Comparison of ENCODE assay signal across 7 mouse cellular contexts in genomic region chr14:53654669-53655068, GRCm38 (mm10).
DNase-seq lines count a peak whose midpoint lies in the region; ATAC-seq and TF ChIP-seq lines count a peak whose summit lies in the region.
"Not testable (repeated sequence)": the region's sequence is repeated elsewhere in the genome, so short reads cannot be mapped to it uniquely, and the experiment has no call there.

No protein-coding gene starts in this region.

- H3K27ac ChIP-seq in MEL (ENCODE audit: control insufficient read depth, low read depth, low read length); kidney, postnatal 0 days: not testable (repeated sequence)

- H3K27me3 ChIP-seq in MEL (ENCODE audit: control insufficient read depth in 1 of 2, insufficient read depth in 2 of 2, low read length in 2 of 2); kidney, postnatal 0 days (ENCODE audit: insufficient read depth, low read length): not testable (repeated sequence)

- peak; percentile 61 for ATAC-seq in CD4-positive, CD25-positive, alpha-beta regulatory T cell, adult 4 months
- ATAC-seq in hematopoietic stem cell, adult 5-6 weeks (replicated peaks in 1 of 2; ENCODE audit: insufficient read depth in 1 of 2, low FRiP score in 2 of 2, low TSS enrichment in 1 of 2, low read depth in 1 of 2, poor library complexity in 2 of 2, severe bottlenecking in 2 of 2): peak; percentile 56; a peak in 2 of 4 replicates
- not testable (repeated sequence) for ATAC-seq in kidney, postnatal 0 days (replicated peaks; ENCODE audit: low FRiP score, low read depth)
- peak; percentile 83 for ATAC-seq in megakaryocyte progenitor cell, adult 5-6 weeks (replicated peaks; ENCODE audit: poor library complexity)

- not testable (repeated sequence) for TF ChIP-seq EP300 in MEL (IDR thresholded peaks at IDR 0.05; ENCODE audit: low read depth in 1 of 2, low read length in 2 of 2)

- not testable (repeated sequence) for H3K4me1 ChIP-seq in MEL (ENCODE audit: control insufficient read depth in 1 of 2, insufficient read depth in 2 of 2, low read length in 2 of 2); kidney, postnatal 0 days (replicated peaks; ENCODE audit: insufficient read depth, low read length)

- H3K36me3 ChIP-seq in MEL (ENCODE audit: control insufficient read depth in 1 of 2, insufficient read depth in 2 of 2, low read length in 2 of 2); kidney, postnatal 0 days (ENCODE audit: insufficient read depth, low read length): not testable (repeated sequence)

- peak in 2 of 3 experiments; percentile 30 to 66; a peak in 3 of 6 replicates for TF ChIP-seq CTCF in MEL (IDR thresholded peaks at IDR 0.05 in 2 of 3, conservative IDR thresholded peaks at IDR 0.05 in 1 of 3; ENCODE audit: control insufficient read depth in 1 of 3, insufficient read depth in 1 of 3, low read depth in 2 of 3, low read length in 3 of 3, poor library complexity in 1 of 3, severe bottlenecking in 1 of 3)
- peak; percentile 33; the same call in 1 of the 2 replicates for TF ChIP-seq CTCF in kidney, postnatal 0 days (IDR thresholded peaks at IDR 0.05; ENCODE audit: low read depth)

- H3K9ac ChIP-seq in MEL (ENCODE audit: control insufficient read depth, low read depth, low read length, poor library complexity, severe bottlenecking); kidney, postnatal 0 days (ENCODE audit: low read depth, low read length): not testable (repeated sequence)

- not testable (repeated sequence) for TF ChIP-seq RAD21 in MEL (IDR thresholded peaks at IDR 0.05; ENCODE audit: low read depth, low read length)

- H3K4me3 ChIP-seq in MEL (ENCODE audit: control insufficient read depth in 1 of 2, insufficient read depth in 1 of 2, low read depth in 2 of 2, low read length in 2 of 2); kidney, postnatal 0 days (replicated peaks; ENCODE audit: low read depth, low read length): not testable (repeated sequence)

- not testable (repeated sequence) for H3K4me2 ChIP-seq in kidney, postnatal 0 days (ENCODE audit: low read length)

- H3K9me3 ChIP-seq in MEL (replicated peaks; ENCODE audit: insufficient read depth, low read length); kidney, postnatal 0 days (replicated peaks; ENCODE audit: low read length): not testable (repeated sequence)

- not testable (repeated sequence) for TF ChIP-seq POLR2A in MEL (IDR thresholded peaks at IDR 0.05; ENCODE audit: control insufficient read depth in 1 of 2, insufficient read depth in 1 of 2, low read depth in 1 of 2, low read length in 2 of 2, poor library complexity in 1 of 2)

- not testable (repeated sequence) for H3K79me2 ChIP-seq in MEL (ENCODE audit: control insufficient read depth, insufficient read depth, low read length, poor library complexity)

- peak; percentile 10 for DNase-seq in 416B (ENCODE audit: low read depth)
- not testable (repeated sequence) for DNase-seq in MEL (ENCODE audit: low read depth, low spot score); kidney, postnatal 0 days (ENCODE audit: low spot score)
- peak; percentile 22 for DNase-seq in naive thymus-derived CD4-positive, alpha-beta T cell, adult 2 months (ENCODE audit: low read depth)

- WGBS in kidney, postnatal 0 days: 86% methylated on average over 3 of the region's 3 CpGs

TF ChIP-seq in MEL, 35 proteins besides CTCF, POLR2A, EP300 and RAD21:
- peak; percentile 30; the same call in 1 of the 2 replicates for TF ChIP-seq SMC3 (IDR thresholded peaks at IDR 0.05; ENCODE audit: low read depth, low read length)
